Mouse (Mus musculus) midbrain, embryonic 15.5 days (tissue): ENCODE measurements around the gene Gm21885. TPM values are rescaled to one million over a fixed set of nuclear protein-coding genes. Genes with fewer than 3 reads are reported as not detected.

Experiments used
- ATAC-seq: fragments of 200-750 bp; cut with Nextera tagmentation; replicated peaks from 2 replicates; pipeline ENCODE4 v1.8.0; 2017; ENCODE audit warnings: moderate TSS enrichment
- H3K27ac ChIP-seq: fragments of 300-500 bp; sonication (generic); 2 replicates; pipeline ENCODE4 v1.5.1; 2015; ENCODE audit warnings: mild to moderate bottlenecking, inconsistent platforms
- H3K27me3 ChIP-seq: fragments of 300-500 bp; sonication (generic); replicated peaks from 2 replicates; pipeline ENCODE4 v1.6.1; 2015; ENCODE audit warnings: inconsistent platforms
- H3K36me3 ChIP-seq: fragments of 300-500 bp; sonication (generic); replicated peaks from 2 replicates; pipeline ENCODE4 v1.6.1; 2015; ENCODE audit warnings: inconsistent platforms
- H3K4me1 ChIP-seq: fragments of 300-500 bp; sonication (generic); 2 replicates; pipeline ENCODE4 v1.6.1; 2015; ENCODE audit warnings: inconsistent platforms
- H3K4me2 ChIP-seq: fragments of 300-500 bp; sonication (generic); 2 replicates; pipeline ENCODE4 v1.6.1; 2015; ENCODE audit warnings: inconsistent platforms, mild to moderate bottlenecking, moderate library complexity
- H3K4me3 ChIP-seq: fragments of 300-500 bp; sonication (generic); 2 replicates; pipeline ENCODE4 v1.5.1; 2015; ENCODE audit warnings: mild to moderate bottlenecking, inconsistent platforms
- H3K9ac ChIP-seq: fragments of 300-500 bp; sonication (generic); 2 replicates; pipeline ENCODE4 v1.6.1; 2015; ENCODE audit warnings: mild to moderate bottlenecking, inconsistent platforms
- H3K9me3 ChIP-seq: fragments of 300-500 bp; sonication (generic); 2 replicates; pipeline ENCODE4 v1.6.1; 2016; ENCODE audit warnings: inconsistent platforms
- WGBS: fragments of 180-500 bp; shearing (Covaris S2); methylation state at CpG from one replicate; pipeline ENCODE4 v1.1.7; 2015; ENCODE audit warnings: mixed read lengths; 5-methylcytosine and 5-hydroxymethylcytosine counted together
- polyA plus RNA-seq: library from polyadenylated mRNA; unstranded; fragments of >200 nt; fragmentation: Nextera tagmentation; extraction: Ambion mirVana; gene quantifications from 2 replicates; pipeline ENCODE4 v1.2.1, GENCODE M21; 2015

The Gm21885 gene
- polyA plus RNA-seq, 1 experiment from 2014 or later: 0.89 TPM

- ATAC-seq: no peak
- H3K4me2 ChIP-seq: no peak overlapping the region
- H3K9ac ChIP-seq: no peak overlapping the region
- 86% methylated on average over 1 of the region's 1 CpGs for WGBS
- no peaks in the 10 kb centered on the region; the same call in 1 of the 2 replicates for H3K36me3 ChIP-seq
- no peak overlapping the region for H3K4me3 ChIP-seq
- H3K27ac ChIP-seq: no peak overlapping the region
- H3K27me3 ChIP-seq: no peaks in the 10 kb centered on the region
- H3K9me3 ChIP-seq: no peaks in the 10 kb centered on the region
- H3K4me1 ChIP-seq: peaks cover 38% of the 10 kb centered on the region
Observed at GRCm38 (mm10) chr11:94312733-94313132, 31.1 kb downstream of the Gm21885 start.

- Histone ChIP-seq H3K36me3 (no peaks in the 10 kb centered on the region), H3K4me2 (no peak overlapping the region), H3K4me3 (no peak overlapping the region), H3K9ac (no peak overlapping the region), H3K4me1 (peaks cover 47% of the 10 kb centered on the region), H3K27ac (no peak overlapping the region), H3K27me3 (no peaks in the 10 kb centered on the region), H3K9me3 (no peaks in the 10 kb centered on the region)
- ATAC-seq: no peak
- WGBS: 74% methylated on average over 2 of the region's 2 CpGs
Observed at GRCm38 (mm10) chr11:94314098-94314652, 32.5 kb downstream of the Gm21885 start.

GRCm38 (mm10) chr11:94315308-94315707 lies 33.6 kb downstream of the Gm21885 start:
- Histone ChIP-seq H3K4me1 (peaks cover 59% of the 10 kb centered on the region), H3K27ac (no peak overlapping the region), H3K36me3 (no peaks in the 10 kb centered on the region), H3K4me3 (no peak overlapping the region), H3K9ac (no peak overlapping the region), H3K27me3 (no peaks in the 10 kb centered on the region), H3K9me3 (no peaks in the 10 kb centered on the region), H3K4me2 (no peak overlapping the region)
- ATAC-seq: no peak
- 74% methylated on average over 1 of the region's 1 CpGs for WGBS

- H3K27ac ChIP-seq: no peak overlapping the region
- H3K4me2 ChIP-seq: no peak overlapping the region
- H3K9ac ChIP-seq: no peak overlapping the region
- H3K4me3 ChIP-seq: no peak overlapping the region
- H3K4me1 ChIP-seq: peaks cover 61% of the 10 kb centered on the region
- no peaks in the 10 kb centered on the region for H3K36me3 ChIP-seq
- H3K27me3 ChIP-seq: no peaks in the 10 kb centered on the region
- 78% methylated on average over 2 of the region's 2 CpGs for WGBS
- no peak for ATAC-seq
- no peaks in the 10 kb centered on the region for H3K9me3 ChIP-seq
Observed at GRCm38 (mm10) chr11:94316528-94316927, 34.9 kb downstream of the Gm21885 start.

GRCm38 (mm10) chr11:94317014-94317413 lies 35.3 kb downstream of the Gm21885 start:
- Histone ChIP-seq H3K36me3 (no peaks in the 10 kb centered on the region), H3K4me3 (no peak overlapping the region), H3K9ac (no peak overlapping the region), H3K27me3 (no peaks in the 10 kb centered on the region), H3K9me3 (no peaks in the 10 kb centered on the region), H3K4me1 (peaks cover 58% of the 10 kb centered on the region), H3K27ac (no peak overlapping the region), H3K4me2 (no peak overlapping the region)
- 67% methylated on average over 1 of the region's 1 CpGs for WGBS
- ATAC-seq: no peak

- H3K27ac ChIP-seq: no peak overlapping the region
- ATAC-seq: no peak
- no peaks in the 10 kb centered on the region for H3K9me3 ChIP-seq
- WGBS: 56% methylated on average over 4 of the region's 4 CpGs
- H3K36me3 ChIP-seq: no peaks in the 10 kb centered on the region
- H3K4me3 ChIP-seq: no peak overlapping the region
- H3K4me2 ChIP-seq: no peak overlapping the region; the same call in 1 of the 2 replicates
- H3K9ac ChIP-seq: no peak overlapping the region
- no peaks in the 10 kb centered on the region for H3K27me3 ChIP-seq
- H3K4me1 ChIP-seq: peaks cover 62% of the 10 kb centered on the region
Observed at GRCm38 (mm10) chr11:94317515-94317914, 35.8 kb downstream of the Gm21885 start.

- H3K4me1 ChIP-seq: peaks cover 60% of the 10 kb centered on the region
Observed at GRCm38 (mm10) chr11:94318056-94318455, 36.4 kb downstream of the Gm21885 start.

GRCm38 (mm10) chr11:94320969-94321930 lies 39.6 kb downstream of the Gm21885 start:
- H3K4me3 ChIP-seq: peak overlapping the region; percentile 92
- H3K27ac ChIP-seq: peak overlapping the region; percentile 95
- peak; percentile 73 for ATAC-seq
- H3K36me3 ChIP-seq: no peaks in the 10 kb centered on the region
- peak overlapping the region; percentile 71 for H3K4me2 ChIP-seq
- no peaks in the 10 kb centered on the region for H3K9me3 ChIP-seq
- under 1% methylated on average over 66 of the region's 67 CpGs for WGBS
- H3K27me3 ChIP-seq: no peaks in the 10 kb centered on the region
- peak overlapping the region; percentile 99 for H3K9ac ChIP-seq
- peaks cover 44% of the 10 kb centered on the region for H3K4me1 ChIP-seq

More at GRCm38 (mm10) chr11:94318056-94318455, 36.4 kb downstream of the Gm21885 start:
- no peak overlapping the region for H3K4me3 ChIP-seq
- H3K9me3 ChIP-seq: no peaks in the 10 kb centered on the region
- no peak overlapping the region for H3K9ac ChIP-seq
- H3K4me2 ChIP-seq: no peak overlapping the region
- H3K27ac ChIP-seq: no peak overlapping the region
- no peaks in the 10 kb centered on the region for H3K27me3 ChIP-seq
- WGBS: 86% methylated on average over 5 of the region's 5 CpGs
- ATAC-seq: no peak
- H3K36me3 ChIP-seq: no peaks in the 10 kb centered on the region

GRCm38 (mm10) chr11:94321931-94322400 lies 40.3 kb downstream of the Gm21885 start, which contains the start of gene Luc7l3:
TSS of gene Luc7l3 (minus strand) at chr11:94321988.
- 0% methylated on average over 36 of the region's 36 CpGs for WGBS
- Histone ChIP-seq H3K27ac (peak within 1 kb of the TSS; percentile 95), H3K9ac (peak within 1 kb of the TSS; percentile 99), H3K4me1 (peaks cover 42% of the 10 kb centered on the region), H3K9me3 (no peaks in the 10 kb centered on the region), H3K4me2 (peak within 1 kb of the TSS; percentile 71), H3K27me3 (no peaks in the 10 kb centered on the region), H3K36me3 (no peaks in the 10 kb centered on the region), H3K4me3 (peak within 1 kb of the TSS; percentile 92)
- peak; percentile 94 for ATAC-seq

GRCm38 (mm10) chr11:94322636-94323035 lies 41.0 kb downstream of the Gm21885 start:
- H3K4me2 ChIP-seq: peak overlapping the region; percentile 71
- H3K9me3 ChIP-seq: no peaks in the 10 kb centered on the region
- H3K4me1 ChIP-seq: peaks cover 37% of the 10 kb centered on the region
- peak overlapping the region; percentile 92 for H3K4me3 ChIP-seq
- H3K27me3 ChIP-seq: no peaks in the 10 kb centered on the region
- 35% methylated on average over 5 of the region's 5 CpGs for WGBS
- ATAC-seq: no peak
- no peak overlapping the region for H3K9ac ChIP-seq
- H3K36me3 ChIP-seq: no peaks in the 10 kb centered on the region
- peak overlapping the region; percentile 95 for H3K27ac ChIP-seq

GRCm38 (mm10) chr11:94323271-94323925 lies 41.7 kb downstream of the Gm21885 start:
- Histone ChIP-seq H3K36me3 (no peaks in the 10 kb centered on the region), H3K4me2 (no peak overlapping the region), H3K9me3 (no peaks in the 10 kb centered on the region), H3K27ac (0 out of 2 replicates have a peak overlapping the region, but pooled peaks have one; percentile 95), H3K9ac (no peak overlapping the region), H3K4me1 (peaks cover 30% of the 10 kb centered on the region), H3K27me3 (no peaks in the 10 kb centered on the region), H3K4me3 (no peak overlapping the region)
- no peak for ATAC-seq
- 48% methylated on average over 5 of the region's 5 CpGs for WGBS

- no peaks in the 10 kb centered on the region for H3K36me3 ChIP-seq
- no peak for ATAC-seq
- no peak overlapping the region for H3K27ac ChIP-seq
- peaks cover 33% of the 10 kb centered on the region for H3K4me1 ChIP-seq
- WGBS: 87% methylated on average over 5 of the region's 5 CpGs
- H3K4me3 ChIP-seq: no peak overlapping the region
- H3K9ac ChIP-seq: no peak overlapping the region
- no peak overlapping the region for H3K4me2 ChIP-seq
- H3K27me3 ChIP-seq: no peaks in the 10 kb centered on the region
- no peaks in the 10 kb centered on the region for H3K9me3 ChIP-seq
Observed at GRCm38 (mm10) chr11:94324618-94325017, 42.9 kb downstream of the Gm21885 start.
